Mouse (Mus musculus) embryonic fibroblast, embryonic 13.5 days (primary cell): ENCODE results near the gene Efcc1.

Experiments
- CTCF ChIP-seq: IDR thresholded peaks from 2 replicates; pipeline ENCODE4 v1.5.1; 2011; ENCODE audit warnings: mild to moderate bottlenecking, control low read depth, low read length, moderate library complexity, borderline replicate concordance; ENCODE audit not compliant: insufficient read depth
- POLR2A ChIP-seq: IDR thresholded peaks from 2 replicates; pipeline ENCODE4 v1.6.1; 2011; ENCODE audit warnings: low read depth, mild to moderate bottlenecking, control low read depth, low read length, moderate library complexity

- TF ChIP-seq CTCF (no peak), POLR2A (no peak)
Observed at GRCm38 (mm10) chr6:87759404-87759803, 28.7 kb downstream of the Efcc1 start.
